Mouse (Mus musculus) small intestine, adult 2 months (tissue): ENCODE results near the gene Hist1h2ad.
A peak's percentile ranks its signal among the peaks of the same experiment; 100 is the strongest.

Experiments used
- CTCF ChIP-seq: fragments of 200-500 bp; IDR thresholded peaks from 2 replicates; pipeline ENCODE4 v1.5.1; 2012; ENCODE audit warnings: low read depth, mild to moderate bottlenecking, control low read depth, inconsistent platforms, low read length, moderate library complexity, mixed read lengths; ENCODE audit not compliant: insufficient replicate concordance, insufficient read length; ENCODE audit errors: extremely low read depth
- POLR2A ChIP-seq: fragments of 200-500 bp; IDR thresholded peaks from 2 replicates; pipeline ENCODE4 v1.6.1; 2012; ENCODE audit warnings: low read depth, mild to moderate bottlenecking, control low read depth, inconsistent platforms, low read length, moderate library complexity

DNA sequence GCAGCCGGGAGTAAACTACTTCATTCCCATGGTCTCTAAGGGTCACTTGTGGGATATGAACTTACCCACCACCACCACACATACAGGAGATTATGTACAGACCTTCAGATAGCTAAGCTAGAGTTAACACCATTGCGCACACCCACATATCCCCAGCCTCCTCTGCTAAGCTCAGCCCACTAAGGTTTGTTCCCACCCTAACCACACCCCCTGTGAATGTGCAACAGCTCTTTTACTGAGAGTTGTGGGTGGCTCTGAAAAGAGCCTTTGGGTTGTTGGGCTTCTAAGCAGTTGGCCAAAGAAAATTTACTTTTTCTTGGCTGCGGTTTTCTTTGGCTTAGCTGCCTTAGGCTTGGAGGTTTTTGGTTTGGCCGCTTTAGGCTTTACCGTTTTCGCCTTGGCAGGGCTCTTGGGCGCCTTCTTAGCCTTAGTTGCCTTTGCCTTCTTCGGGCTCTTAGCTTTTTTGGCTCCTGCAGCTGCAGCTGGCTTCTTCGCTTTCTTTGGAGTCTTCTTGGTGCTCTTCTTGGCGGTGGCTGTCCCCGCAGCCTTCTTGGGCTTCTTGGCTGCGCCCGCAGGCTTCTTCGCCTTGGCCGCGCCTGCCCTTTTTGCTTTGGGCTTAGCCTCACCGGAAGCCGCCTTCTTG lies 47.5 kb downstream of the Hist1h2ad start:
- peak; percentile 35 for TF ChIP-seq POLR2A
- no peak for TF ChIP-seq CTCF
